Mouse (Mus musculus) olfactory bulb, adult 2 months (tissue): ENCODE measurements at regions not wholly inside any gene's neighbourhood (a gene's known extent, or its start where the extent isn't known, plus 50 kb on each side); places are given as distances from the start of the nearest gene placed in this dataset.

Experiments used
- CTCF ChIP-seq: fragments of 200-500 bp; IDR thresholded peaks from 2 replicates; pipeline ENCODE4 v1.5.1; 2012; ENCODE audit warnings: low read depth, mild to moderate bottlenecking, low read length, moderate library complexity; ENCODE audit not compliant: insufficient read depth
- POLR2A ChIP-seq: fragments of 200-500 bp; IDR thresholded peaks from 2 replicates; pipeline ENCODE4 v1.6.1; 2012; ENCODE audit warnings: mild to moderate bottlenecking, low read depth, low read length, moderate library complexity; ENCODE audit not compliant: insufficient read depth

- TF ChIP-seq POLR2A, result no peak
- no peak for TF ChIP-seq CTCF
Measured at GRCm38 (mm10) chr17:27257345-27257744, 53.1 kb upstream of the Lemd2 start.
